Mouse (Mus musculus): ENCODE data around the gene Six4.

DNA sequence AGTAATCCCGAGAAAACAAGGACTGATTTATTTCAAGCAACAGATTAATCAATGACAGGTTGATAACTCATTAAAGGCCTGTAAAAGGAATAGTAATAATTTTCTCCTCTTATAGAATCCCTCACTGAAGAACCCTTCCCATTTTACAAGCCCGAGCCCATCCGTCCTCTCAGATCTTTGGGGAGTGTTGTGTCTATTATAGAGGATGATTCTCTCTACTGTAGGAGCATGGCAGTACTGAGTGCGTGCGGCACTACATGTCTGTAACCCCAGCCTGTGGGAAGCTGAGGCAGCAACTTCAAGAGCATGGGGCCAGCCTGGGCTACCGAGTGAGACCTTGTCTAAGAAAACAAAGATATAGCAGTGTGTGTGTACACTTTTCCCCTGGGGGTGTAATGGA lies 55.8 kb downstream of the Six4 start:
- TF ChIP-seq POLR2A (IDR thresholded peaks at IDR 0.05; ENCODE audit: insufficient read length, low read depth) (no peak), CEBPB (IDR thresholded peaks at IDR 0.05; ENCODE audit: insufficient read depth, poor library complexity, severe bottlenecking) (no peak), E2F4 (IDR thresholded peaks at IDR 0.05; ENCODE audit: insufficient read depth) (no peak), MAX (IDR thresholded peaks at IDR 0.05; ENCODE audit: low read depth) (no peak), MYOD1 (IDR thresholded peaks at IDR 0.05; ENCODE audit: control insufficient read depth in 1 of 3, insufficient read length in 2 of 3, low read depth in 2 of 3) (no peak), USF1 (IDR thresholded peaks at IDR 0.05; ENCODE audit: low read depth) (no peak), TCF12 (IDR thresholded peaks at IDR 0.05; ENCODE audit: insufficient read depth, poor library complexity, severe bottlenecking) (no peak), MYOG (IDR thresholded peaks at IDR 0.05; ENCODE audit: control insufficient read depth in 1 of 3, insufficient read depth in 1 of 3, insufficient read length in 2 of 3, low read depth in 2 of 3) (no peak)
